Mouse (Mus musculus) spleen, adult 2 months (tissue): ENCODE results near the gene Vipas39.
"Not testable (repeated sequence)": the region's sequence is repeated elsewhere in the genome, so short reads cannot be mapped to it uniquely, and the experiment has no call there.

Experiments
- CTCF ChIP-seq: fragments of 200-500 bp; IDR thresholded peaks from 2 replicates; pipeline ENCODE4 v1.5.1; 2011; ENCODE audit warnings: mild to moderate bottlenecking, inconsistent platforms; ENCODE audit not compliant: insufficient read depth, insufficient read length, insufficient replicate concordance; ENCODE audit errors: extremely low read depth
- POLR2A ChIP-seq: fragments of 200-500 bp; IDR thresholded peaks from 2 replicates; pipeline ENCODE4 v1.6.1; 2011; ENCODE audit warnings: low read depth, low read length, inconsistent platforms

DNA sequence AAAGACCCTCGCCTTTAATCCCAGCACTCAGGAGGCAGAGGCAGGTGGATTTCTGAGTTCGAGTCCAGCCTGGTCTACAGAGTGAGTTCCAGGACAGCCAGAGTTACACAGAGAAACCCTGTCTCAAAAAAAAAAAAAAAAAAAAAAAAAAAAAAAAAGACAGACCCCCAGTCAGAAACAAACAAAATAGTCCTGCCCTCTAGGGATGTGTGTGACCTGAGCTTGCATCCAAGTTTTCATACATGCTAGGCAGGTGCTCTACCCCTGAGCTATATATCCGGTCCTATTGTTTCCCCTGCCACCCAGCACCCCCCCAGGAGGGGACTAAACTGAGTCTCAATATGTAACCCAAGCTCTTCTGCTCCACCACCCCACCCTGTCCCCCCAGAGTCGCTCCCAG is 11.2 kb upstream of the Vipas39 start:
- TF ChIP-seq CTCF, POLR2A: not testable (repeated sequence)
